Mouse (Mus musculus) frontal cortex, adult (tissue): ENCODE measurements around the gene Tmc8.

Experiments used
- ATAC-seq: cut with Nextera tagmentation; 2 replicates; pipeline ENCODE4 v1.9.2; 2017; ENCODE audit warnings: mild to moderate bottlenecking, moderate library complexity, mixed read lengths; ENCODE audit not compliant: low TSS enrichment

Gene Tmc8

DNA sequence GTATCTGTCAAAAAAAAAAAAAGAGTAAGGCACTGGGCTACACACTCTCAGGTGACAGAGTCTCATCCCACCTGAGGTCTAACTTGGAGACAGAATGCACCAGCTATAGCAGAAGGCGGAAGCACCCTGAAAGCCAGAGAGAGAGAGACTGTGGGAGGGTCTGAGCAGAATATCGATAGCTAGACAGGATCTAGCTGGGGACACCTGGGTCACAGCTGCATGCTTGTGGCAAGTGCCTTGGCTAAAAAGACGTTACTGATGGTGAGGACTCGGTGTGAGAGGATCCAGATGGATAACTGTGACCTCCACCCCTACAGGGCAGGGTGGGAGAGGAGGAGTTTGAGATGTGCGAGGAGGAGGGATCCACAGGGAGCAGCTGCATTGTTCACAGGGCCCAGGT lies 15.1 kb downstream of the Tmc8 start:
- ATAC-seq, result no peak

- ATAC-seq, result no peak
These were observed 15.8 kb downstream of the Tmc8 start, which contains the start of gene 6030468B19Rik for GRCm38 (mm10) chr11:117797511-117798159. Gene 6030468B19Rik, plus strand, starts transcription at chr11:117797660.

DNA sequence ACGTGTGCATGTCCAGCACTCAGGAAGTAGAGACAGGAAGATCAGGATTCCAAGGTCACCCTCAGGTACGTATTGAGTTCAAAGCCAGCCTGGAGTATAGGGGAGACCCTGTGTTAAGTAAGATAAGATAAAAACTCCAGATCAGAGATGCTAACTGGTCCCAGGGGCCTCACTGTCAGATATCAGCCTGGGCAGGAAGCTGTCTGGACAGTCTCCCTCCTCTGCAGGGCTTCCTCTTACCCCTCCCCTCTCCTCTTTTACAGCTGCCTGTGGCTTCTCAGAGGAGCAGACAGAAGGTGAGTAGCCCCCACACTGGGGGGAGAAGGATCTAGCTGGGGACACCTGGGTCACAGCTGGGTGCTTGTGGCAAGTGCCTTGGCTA lies 16.3 kb downstream of the Tmc8 start:
- ATAC-seq, result no peak

DNA sequence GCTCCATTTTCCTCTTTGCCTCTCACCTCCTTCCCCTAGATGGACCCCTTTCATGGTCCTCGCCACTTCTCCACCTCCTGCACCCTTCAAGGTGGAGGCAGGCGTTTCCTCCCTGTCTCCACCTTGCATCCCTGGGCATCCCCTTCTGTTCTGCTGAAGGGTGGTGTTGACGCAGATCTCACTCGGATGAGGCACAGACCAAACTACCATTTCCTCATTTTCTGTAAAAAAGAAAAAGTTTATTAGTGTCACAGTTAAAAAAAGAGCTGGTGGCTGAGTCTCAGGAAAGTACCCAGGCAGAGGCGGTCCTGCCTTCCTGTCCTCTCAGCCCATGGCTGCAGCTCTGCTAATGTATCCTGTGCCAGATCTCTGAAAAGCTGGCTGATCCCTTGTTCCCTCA lies 17.3 kb downstream of the Tmc8 start:
- ATAC-seq, result no peak

DNA sequence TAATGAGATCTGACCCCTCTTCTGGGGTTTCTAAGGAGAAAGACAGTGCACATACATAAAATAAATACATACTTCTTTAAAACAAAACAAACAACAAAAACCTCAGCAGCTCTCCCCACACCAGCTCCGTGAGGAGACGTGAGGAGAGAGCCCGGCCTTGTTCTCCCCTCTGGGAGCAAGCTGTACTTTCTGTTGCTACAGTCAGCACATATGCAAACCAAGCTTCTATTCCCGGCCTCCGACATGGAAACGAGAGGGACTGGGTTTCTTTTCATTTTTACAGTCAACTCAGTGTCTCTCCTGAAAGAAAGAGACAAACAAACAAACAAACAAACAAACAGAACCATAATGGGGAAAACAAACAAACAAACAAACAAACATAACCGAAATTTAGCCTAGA lies 18.2 kb downstream of the Tmc8 start:
- no peak for ATAC-seq

DNA sequence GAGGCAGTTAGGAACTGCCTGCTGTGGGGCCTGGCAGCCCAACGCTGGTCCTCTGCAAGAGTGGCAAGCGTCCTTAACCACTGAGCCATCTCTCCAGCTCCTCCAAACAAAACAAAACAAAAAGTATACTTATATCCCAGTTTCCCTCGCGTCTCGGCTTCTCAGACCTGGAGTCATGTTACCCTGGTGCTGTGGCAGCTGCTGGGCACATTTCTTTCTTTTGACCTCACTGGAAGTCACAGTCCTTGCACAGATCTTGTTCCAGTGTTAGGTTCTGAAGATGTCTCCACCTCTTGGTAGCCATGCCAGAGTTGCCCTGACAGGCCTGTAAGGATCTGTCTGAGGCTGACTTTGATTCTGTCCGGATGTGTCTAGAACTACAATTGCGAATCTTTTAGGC lies 19.8 kb downstream of the Tmc8 start:
- ATAC-seq, result no peak

DNA sequence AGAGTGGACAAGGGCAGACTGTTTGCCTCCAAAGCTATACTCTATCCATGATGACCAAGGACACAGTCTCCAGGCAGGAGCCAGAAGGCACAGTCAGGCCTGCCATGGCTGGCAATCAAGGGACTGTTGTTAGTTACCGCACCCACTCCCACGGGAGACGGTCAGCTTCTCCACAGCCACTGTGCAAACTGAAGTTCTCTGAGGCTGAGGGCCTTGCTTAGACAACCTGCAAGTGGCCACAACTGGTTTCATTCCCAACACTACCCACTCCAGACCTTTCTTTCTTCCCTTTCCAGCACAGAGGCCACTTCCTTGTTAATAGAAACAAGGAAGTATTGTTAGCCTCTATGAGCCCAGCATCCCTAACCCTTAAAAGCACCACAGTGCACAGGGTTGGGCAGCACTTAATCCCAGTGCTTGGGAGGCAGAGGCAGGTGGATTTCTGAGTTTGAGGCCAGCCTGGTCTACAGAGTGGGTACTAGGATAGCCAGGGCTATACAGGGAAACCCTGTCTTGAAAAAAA lies 21.4 kb downstream of the Tmc8 start:
- no peak for ATAC-seq

GRCm38 (mm10) chr11:117806781-117807180 lies 24.9 kb downstream of the Tmc8 start:
- no peak for ATAC-seq

DNA sequence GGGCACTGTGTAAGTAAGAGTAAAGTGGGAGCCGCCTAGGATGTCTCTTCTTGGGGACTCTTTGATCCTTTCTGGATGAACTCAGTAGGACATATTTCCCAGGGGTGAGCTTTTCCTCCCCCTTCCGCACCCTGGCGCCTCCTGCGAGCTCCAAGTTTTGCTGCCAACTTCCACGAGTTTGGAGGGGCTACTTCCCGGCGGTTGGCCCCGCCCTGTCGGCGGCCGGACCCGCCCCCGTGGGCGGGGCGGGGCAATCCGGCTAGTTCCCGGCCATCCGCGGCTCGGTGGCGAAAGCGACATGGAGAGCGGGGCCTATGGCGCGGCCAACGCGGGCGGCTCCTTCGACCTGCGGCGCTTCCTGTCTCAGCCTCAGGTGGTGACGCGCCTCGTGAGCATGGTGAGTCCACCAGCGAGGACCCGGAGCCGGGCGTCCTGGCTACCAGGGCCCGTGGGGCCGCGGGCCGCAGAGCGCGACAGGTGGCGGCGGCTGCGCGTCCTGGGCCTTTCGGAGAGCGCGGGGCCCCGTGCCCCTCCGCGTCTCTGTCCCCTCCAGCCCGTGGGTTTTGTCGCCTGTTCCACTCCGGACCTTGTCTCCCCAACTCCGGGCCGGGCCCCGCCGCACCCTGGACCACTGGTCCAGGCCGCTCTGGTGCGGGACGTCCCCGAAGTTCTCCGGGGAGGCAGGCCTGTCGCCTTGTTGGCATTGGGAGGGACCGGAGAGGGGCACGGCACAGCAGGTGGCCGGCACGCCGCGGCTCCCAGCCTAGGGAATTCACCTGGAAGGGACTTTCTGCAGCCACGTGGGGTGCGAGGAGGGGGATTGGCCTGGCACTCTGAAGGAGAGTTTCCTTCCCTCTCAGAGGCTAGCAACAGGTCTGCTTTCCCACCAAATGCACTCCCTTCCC lies 27.8 kb downstream of the Tmc8 start, which contains the start of the genes Gm20708 and Syngr2:
Gm20708 (plus strand) TSS at position 262 of the 905 bp plus-strand sequence.
Syngr2 (plus strand) TSS at position 262 of the 905 bp plus-strand sequence.
- no peak for ATAC-seq

- peak; percentile 80; the same call in 1 of the 2 replicates for ATAC-seq
These were observed 28.6 kb downstream of the Tmc8 start for GRCm38 (mm10) chr11:117810401-117811046.

DNA sequence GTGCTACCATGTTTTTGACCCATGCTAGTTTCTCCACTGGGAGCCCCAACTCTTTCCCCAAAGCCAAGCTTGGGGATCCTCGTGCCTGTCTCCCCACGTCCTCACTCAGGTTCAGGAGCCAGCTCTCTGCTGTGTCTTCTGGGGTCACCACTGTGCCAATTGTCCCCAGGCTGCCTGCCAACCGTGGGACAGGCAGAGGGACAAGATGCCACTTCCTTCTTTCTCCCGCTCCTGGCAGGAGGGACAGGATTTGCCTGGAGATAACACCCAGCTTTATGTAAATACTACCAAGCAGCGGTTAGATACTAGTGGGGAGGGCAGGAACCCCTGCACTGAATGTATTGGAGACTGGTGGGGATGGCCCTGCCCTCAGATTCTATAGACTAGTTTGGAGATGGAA lies 32.0 kb downstream of the Tmc8 start:
- no peak for ATAC-seq

DNA sequence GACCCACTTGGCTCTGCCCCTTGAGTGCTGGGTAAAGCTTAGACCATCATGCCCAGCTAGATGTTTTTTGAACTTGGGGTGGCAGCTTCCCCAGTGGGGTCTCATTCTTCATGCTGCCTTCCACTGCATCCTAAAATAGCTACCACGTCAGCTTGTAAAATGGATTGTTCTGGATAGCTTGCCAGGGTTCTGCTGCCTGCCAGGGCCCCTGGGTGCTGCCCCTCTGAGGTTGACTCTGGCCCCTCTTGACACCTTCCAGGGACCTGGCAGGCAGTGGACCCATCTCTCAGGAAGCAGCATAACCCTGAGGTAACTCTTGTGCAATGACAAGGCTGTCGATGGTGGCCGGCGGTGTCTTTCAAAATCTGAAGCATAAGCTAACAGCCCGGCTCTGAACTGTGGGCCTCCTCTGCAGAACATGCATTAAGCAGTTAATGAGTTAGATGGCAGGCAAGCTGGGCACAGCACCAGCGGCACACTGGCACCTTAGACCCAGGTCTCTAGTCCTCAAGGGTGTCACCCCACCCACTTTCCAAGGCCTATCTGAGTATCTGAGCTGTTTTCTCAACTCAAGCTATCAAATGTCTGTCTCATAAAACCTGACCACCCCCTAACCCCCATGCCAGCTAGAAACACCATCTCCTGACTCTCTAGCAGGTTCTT lies 33.0 kb downstream of the Tmc8 start:
- ATAC-seq, result no peak

DNA sequence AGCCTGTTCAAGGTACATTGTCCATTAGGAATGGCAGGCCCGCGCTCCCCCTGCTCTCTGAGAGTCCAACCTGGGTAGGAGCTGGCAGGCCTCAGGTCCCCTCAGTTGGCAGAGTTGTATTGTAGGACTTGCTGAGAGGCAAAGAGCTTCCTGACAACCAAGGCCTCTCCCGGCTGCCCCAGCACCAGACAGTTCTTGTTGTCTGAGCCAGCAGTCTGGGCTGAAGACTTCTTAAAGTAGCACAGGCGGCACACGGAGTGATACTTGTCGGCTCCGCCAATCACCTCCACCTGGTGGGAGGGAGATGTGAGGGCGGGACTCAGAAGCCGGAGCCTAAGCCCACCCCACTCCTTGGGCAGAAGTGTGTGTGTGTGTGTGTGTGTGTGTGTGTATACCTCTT lies 34.0 kb downstream of the Tmc8 start:
- peak; percentile 36; the same call in 1 of the 2 replicates for ATAC-seq

DNA sequence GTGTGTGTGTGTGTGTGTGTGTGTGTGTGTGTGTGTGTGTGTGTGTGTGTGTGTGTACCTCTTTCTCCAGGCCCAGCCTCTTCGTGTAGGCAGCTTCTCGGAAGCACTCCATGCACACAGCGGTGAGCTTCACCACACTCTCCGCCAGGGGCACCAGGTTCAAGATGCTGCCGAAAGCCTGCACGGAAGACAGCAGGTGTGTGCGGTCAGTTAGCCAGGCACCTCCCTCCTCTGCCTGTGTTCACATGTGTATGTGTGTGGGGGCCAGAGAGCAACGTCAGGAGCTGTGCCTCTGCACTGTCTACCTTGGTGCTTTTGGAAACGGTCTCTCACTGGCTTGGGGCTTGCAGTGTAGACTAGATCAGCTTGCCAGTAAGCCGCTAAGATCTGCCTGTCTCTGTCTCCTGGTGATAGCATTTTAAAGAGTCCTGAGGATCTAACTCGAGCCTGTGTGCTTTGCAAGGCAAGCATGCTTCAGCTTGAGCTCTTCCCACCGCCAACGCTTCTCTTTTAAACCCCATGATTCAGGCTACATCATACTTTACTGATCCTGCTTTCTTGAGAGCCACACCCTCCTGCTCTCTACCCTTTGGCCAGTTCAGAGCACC lies 34.6 kb downstream of the Tmc8 start:
- peak; percentile 83 for ATAC-seq

DNA sequence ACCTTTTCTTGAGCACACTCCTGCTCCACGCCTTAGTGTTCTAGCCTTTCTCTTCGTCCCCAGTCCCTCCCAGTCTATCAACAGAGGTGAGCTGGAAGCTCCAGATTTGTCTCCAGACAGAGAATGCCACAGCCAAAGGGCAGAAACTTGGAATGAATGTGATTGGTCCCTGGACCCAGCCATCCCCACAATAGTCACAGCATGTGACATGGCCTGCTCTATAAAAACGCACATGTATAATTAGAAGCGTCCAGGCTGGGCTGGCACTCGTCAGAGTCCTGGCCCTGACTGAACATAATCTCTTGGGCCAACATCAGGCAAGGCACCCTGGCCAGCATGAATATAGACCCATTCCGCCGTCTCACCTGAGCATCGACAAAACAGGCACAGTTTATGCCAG lies 37.2 kb downstream of the Tmc8 start:
- no peak for ATAC-seq

DNA sequence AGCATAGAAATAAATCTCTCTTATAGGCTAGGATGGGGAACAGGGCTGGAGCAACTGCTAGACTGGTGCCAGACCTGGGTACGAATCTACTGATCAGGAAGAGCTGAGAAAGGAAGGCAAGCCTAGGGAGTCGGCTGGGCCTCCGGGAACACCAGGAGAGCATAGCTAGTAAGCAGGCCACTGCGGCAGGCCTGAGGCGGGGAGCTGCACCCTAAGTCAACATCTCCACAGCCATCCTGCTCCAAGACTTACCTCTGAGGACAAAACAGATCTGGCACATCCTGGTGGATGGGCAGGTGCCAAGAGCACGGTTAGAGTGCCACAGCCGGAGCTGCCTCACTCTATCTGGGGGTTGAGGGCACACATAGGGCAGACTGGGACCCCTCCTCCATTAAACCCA lies 38.3 kb downstream of the Tmc8 start:
- no peak for ATAC-seq

DNA sequence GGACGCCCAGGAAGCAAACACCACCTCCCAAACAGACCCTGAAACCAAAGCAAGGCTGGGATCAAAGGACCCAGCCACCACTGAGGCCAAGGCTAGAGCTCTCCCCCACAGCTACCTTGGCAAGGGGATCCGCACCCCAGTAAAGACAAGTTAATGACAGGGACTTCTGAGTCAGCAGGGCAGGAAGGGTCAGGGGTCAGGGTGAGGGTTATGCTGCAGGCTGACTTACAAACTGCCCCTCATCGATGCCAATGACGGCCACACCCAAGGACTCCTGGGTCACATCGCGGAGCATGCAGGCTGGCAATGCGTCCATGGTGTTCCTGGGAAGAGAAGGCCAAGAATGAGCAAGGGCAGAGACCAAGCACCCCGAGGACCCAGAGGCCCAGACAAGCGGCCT lies 40.0 kb downstream of the Tmc8 start:
- ATAC-seq, result no peak

DNA sequence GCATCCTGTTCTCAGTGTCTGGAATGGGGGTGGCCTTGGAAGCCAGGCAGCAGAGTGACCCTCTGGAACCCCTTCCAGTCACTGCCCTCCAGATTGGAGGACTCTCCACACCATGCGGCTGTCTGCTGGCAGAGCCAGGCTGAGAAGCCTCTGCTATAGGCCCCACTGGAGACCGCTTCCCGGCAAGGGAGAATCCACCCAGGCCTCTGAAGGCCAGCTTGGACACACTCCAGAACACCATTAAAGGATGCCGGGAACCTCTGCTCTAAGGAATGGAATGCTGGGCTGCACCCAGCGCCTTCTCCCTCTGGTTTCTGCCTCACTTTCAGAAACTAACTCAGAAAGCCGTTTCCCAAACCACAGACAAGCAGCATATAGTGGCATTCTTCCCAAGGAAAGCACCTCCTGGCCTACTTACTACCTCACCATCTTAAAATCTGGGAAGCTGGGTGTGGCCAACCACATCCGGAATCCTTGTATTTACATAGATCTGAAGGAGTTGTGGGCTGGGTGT lies 40.9 kb downstream of the Tmc8 start:
- no peak for ATAC-seq

DNA sequence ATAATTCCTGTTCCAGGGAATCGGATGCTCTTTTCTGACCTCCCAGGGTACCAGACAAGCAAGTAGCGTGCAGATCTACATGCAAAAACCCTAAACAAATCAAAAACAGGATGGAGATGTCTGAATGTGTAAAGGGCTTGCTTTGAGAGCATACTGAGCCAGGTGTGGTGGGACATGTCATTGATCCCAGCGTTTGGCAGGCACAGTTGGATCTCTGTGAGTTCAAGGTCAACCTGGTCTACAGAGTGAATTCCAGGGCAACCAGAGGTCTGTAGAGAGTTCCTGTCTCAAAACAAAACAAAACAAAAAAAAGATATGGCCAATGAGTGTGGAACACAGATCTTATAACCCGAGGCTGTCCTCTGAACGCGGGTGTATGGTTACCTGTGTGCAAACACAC lies 41.5 kb downstream of the Tmc8 start:
- ATAC-seq, result no peak

DNA sequence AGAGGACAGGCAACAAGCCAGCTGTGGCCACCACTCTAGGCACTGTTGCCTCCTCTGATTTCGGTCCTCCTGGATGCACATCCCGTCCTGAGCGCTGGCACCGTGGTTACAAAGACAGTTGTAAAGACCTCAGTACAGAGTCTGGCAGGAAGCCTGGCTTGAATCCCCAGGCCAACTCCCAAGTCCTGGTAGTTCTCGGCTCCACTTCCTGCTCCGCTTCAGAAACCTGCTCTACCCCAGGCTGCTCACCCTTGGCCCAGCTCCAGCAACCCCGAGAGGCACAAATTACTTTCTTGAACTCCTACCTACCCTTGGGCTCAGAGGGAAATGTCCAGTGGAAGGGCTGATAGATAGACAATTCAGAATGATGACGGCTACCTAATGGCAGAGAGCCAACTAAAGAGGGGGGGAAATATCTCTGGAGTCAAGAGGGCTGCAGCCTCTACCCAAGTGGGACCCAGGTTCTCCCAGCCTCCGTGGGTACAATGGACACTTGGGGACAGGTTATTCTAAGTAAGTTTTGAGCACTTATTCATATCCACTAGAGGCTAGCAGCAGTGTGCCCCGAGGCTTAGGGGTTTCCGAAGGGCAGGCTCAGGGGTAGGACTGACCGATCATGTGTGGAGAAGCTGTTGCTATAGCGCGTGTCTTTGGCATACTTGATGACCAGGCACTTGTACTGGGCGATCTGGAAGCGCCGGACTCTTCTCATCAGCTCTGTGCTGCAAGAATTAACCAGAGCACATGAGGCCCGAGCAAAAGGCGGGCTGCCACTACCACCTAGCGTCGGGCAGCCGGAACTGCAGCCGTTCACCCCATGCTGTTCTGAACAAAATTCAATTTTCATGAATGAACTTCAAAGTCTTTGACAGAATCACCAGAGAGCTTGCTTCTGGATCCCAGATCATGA lies 42.4 kb downstream of the Tmc8 start:
- peak; percentile 66 for ATAC-seq
